Mouse (Mus musculus): ENCODE results near the gene Fbxl22. TPM values are rescaled to one million over a fixed set of nuclear protein-coding genes. Genes with fewer than 3 reads are reported as not detected.
A peak's percentile ranks its signal among the peaks of the same experiment; 100 is the strongest.

Fbxl22 gene
- total RNA-seq (2021) = 1 to 10 TPM; 3.5 to 7.0 TPM
- long read RNA-seq, experiment 1, transcript Fbxl22-201 (2 exons, 3,935 nt) = major isoform, 56 of 57 reads
- long read RNA-seq, experiment 1, partial matches to known transcripts = 0 of 57 reads
- long read RNA-seq, experiment 1, other reads (novel, unspliced or antisense) = 1 of 57 reads
- long read RNA-seq, experiment 2, transcript Fbxl22-201 (2 exons, 3,935 nt) = major isoform, 32 of 33 reads
- long read RNA-seq, experiment 2, partial matches to known transcripts = 0 of 33 reads
- long read RNA-seq, experiment 2, other reads (novel, unspliced or antisense) = 1 of 33 reads

GRCm38 (mm10) chr9:66514256-66514770 is at the start of gene Fbxl22:
Fbxl22 (minus strand) TSS chr9:66514593.
- peak; percentile 41 for DNase-seq

GRCm38 (mm10) chr9:66562215-66562614 is 47.8 kb upstream of the Fbxl22 start:
- no peak for DNase-seq

GRCm38 (mm10) chr9:66561496-66561895 is 47.1 kb upstream of the Fbxl22 start:
- DNase-seq = no peak

- DNase-seq = no peak
Observed at GRCm38 (mm10) chr9:66560728-66561127, 46.3 kb upstream of the Fbxl22 start.

- DNase-seq = no peak
Observed at GRCm38 (mm10) chr9:66560295-66560694, 45.9 kb upstream of the Fbxl22 start.

- DNase-seq = no peak
Observed at GRCm38 (mm10) chr9:66558971-66559370, 44.6 kb upstream of the Fbxl22 start.

- no peak for DNase-seq
Observed at GRCm38 (mm10) chr9:66542785-66543184, 28.4 kb upstream of the Fbxl22 start.

GRCm38 (mm10) chr9:66521595-66521994 is 7.2 kb upstream of the Fbxl22 start:
- no peak for DNase-seq

GRCm38 (mm10) chr9:66520299-66520698 is 5.9 kb upstream of the Fbxl22 start:
- DNase-seq = no peak

- no peak for DNase-seq
Observed at GRCm38 (mm10) chr9:66518901-66519300, 4.5 kb upstream of the Fbxl22 start.

GRCm38 (mm10) chr9:66518251-66518650 is 3.9 kb upstream of the Fbxl22 start:
- DNase-seq = no peak

GRCm38 (mm10) chr9:66517746-66518145 is 3.4 kb upstream of the Fbxl22 start:
- no peak for DNase-seq

- no peak for DNase-seq
Observed at GRCm38 (mm10) chr9:66516296-66516940, 2.0 kb upstream of the Fbxl22 start.

- no peak for DNase-seq
Observed at GRCm38 (mm10) chr9:66515680-66516210, 1.4 kb upstream of the Fbxl22 start.

- no peak for DNase-seq
Observed at GRCm38 (mm10) chr9:66515115-66515514, 722 bp upstream of the Fbxl22 start.

- DNase-seq = peak; percentile 57
Observed at GRCm38 (mm10) chr9:66513661-66514255, 635 bp downstream of the Fbxl22 start.

GRCm38 (mm10) chr9:66513150-66513549 is 1.2 kb downstream of the Fbxl22 start:
- DNase-seq = peak; percentile 18

GRCm38 (mm10) chr9:66512351-66512671 is 2.1 kb downstream of the Fbxl22 start:
- peak; percentile 85 for DNase-seq

- peak; percentile 96 for DNase-seq
Observed at GRCm38 (mm10) chr9:66511580-66512350, 2.6 kb downstream of the Fbxl22 start.

GRCm38 (mm10) chr9:66510944-66511343 is 3.4 kb downstream of the Fbxl22 start:
- no peak for DNase-seq

GRCm38 (mm10) chr9:66510351-66510841 is 4.0 kb downstream of the Fbxl22 start:
- DNase-seq = peak; percentile 27

- DNase-seq = no peak
Observed at GRCm38 (mm10) chr9:66508890-66509399, 5.4 kb downstream of the Fbxl22 start.

All from gastrocnemius, postnatal 25 days (tissue).